Mouse (Mus musculus) hindbrain, embryonic 16.5 days (tissue): ENCODE measurements around the gene Apbb2. TPM values are rescaled to one million over a fixed set of nuclear protein-coding genes. Genes with fewer than 3 reads are reported as not detected.

Source experiments
- ATAC-seq: fragments of 200-750 bp; cut with Nextera tagmentation; 2 replicates; pipeline ENCODE4 v1.8.0; 2017; ENCODE audit warnings: moderate TSS enrichment, moderate library complexity
- H3K27ac ChIP-seq: fragments of 300-500 bp; sonication (generic); 2 replicates; pipeline ENCODE4 v1.5.1; 2014; ENCODE audit warnings: low read depth, mild to moderate bottlenecking, control low read depth, low read length, moderate library complexity
- H3K27me3 ChIP-seq: fragments of 300-500 bp; sonication (generic); replicated peaks from 2 replicates; pipeline ENCODE4 v1.6.1; 2014; ENCODE audit warnings: low read length; ENCODE audit not compliant: control insufficient read depth, insufficient read depth
- H3K36me3 ChIP-seq: fragments of 300-500 bp; sonication (generic); 2 replicates; pipeline ENCODE4 v1.6.1; 2014; ENCODE audit warnings: mild to moderate bottlenecking, low read length, moderate library complexity, mixed read lengths; ENCODE audit not compliant: control insufficient read depth, insufficient read depth
- H3K4me1 ChIP-seq: fragments of 300-500 bp; sonication (generic); 2 replicates; pipeline ENCODE4 v1.6.1; 2014; ENCODE audit warnings: low read depth, low read length; ENCODE audit not compliant: control insufficient read depth, insufficient read depth
- H3K4me2 ChIP-seq: fragments of 300-500 bp; sonication (generic); 2 replicates; pipeline ENCODE4 v1.6.1; 2014; ENCODE audit warnings: mild to moderate bottlenecking, low read length, control low read depth, moderate library complexity
- H3K4me3 ChIP-seq: fragments of 300-500 bp; sonication (generic); 2 replicates; pipeline ENCODE4 v1.5.1; 2014; ENCODE audit warnings: mild to moderate bottlenecking, low read length, control low read depth, moderate library complexity
- H3K9ac ChIP-seq: fragments of 300-500 bp; sonication (generic); 2 replicates; pipeline ENCODE4 v1.6.1; 2014; ENCODE audit warnings: low read depth, mild to moderate bottlenecking, control low read depth, low read length, moderate library complexity
- H3K9me3 ChIP-seq: fragments of 300-500 bp; sonication (generic); 2 replicates; pipeline ENCODE4 v1.6.1; 2014; ENCODE audit warnings: mild to moderate bottlenecking, low read length, moderate library complexity; ENCODE audit not compliant: control insufficient read depth
- WGBS: fragments of 180-500 bp; shearing (Covaris S2); extraction: QIAGEN DNeasy Blood & Tissue Kit; methylation state at CpG from one replicate; pipeline ENCODE4 v1.1.7; 2014; 5-methylcytosine and 5-hydroxymethylcytosine counted together
- polyA plus RNA-seq: library from polyadenylated mRNA; unstranded; fragments of >200 nt; fragmentation: Nextera tagmentation; extraction: Ambion mirVana; gene quantifications from 2 replicates; pipeline ENCODE4 v1.2.1, GENCODE M21; 2015

Apbb2 gene
- polyA plus RNA-seq, 1 experiment from 2014 or later = 97.0 TPM

GRCm38 (mm10) chr5:66550292-66550691 is 68.3 kb downstream of the Apbb2 start:
- ATAC-seq = no peak
- H3K9ac ChIP-seq = no peak overlapping the region
- H3K27me3 ChIP-seq = no peaks in the 10 kb centered on the region
- H3K36me3 ChIP-seq = no peaks in the 10 kb centered on the region
- H3K4me2 ChIP-seq = no peak overlapping the region
- H3K27ac ChIP-seq = no peak overlapping the region
- H3K4me1 ChIP-seq = peaks cover 9% of the 10 kb centered on the region
- H3K9me3 ChIP-seq = no peaks in the 10 kb centered on the region
- 90% methylated on average over 5 of the region's 5 CpGs for WGBS
- no peak overlapping the region for H3K4me3 ChIP-seq

GRCm38 (mm10) chr5:66549691-66550090 is 68.9 kb downstream of the Apbb2 start:
- 60% methylated on average over 1 of the region's 1 CpGs for WGBS
- Histone ChIP-seq H3K4me3 (no peak overlapping the region), H3K27me3 (no peaks in the 10 kb centered on the region), H3K4me2 (no peak overlapping the region), H3K9me3 (no peaks in the 10 kb centered on the region), H3K27ac (no peak overlapping the region), H3K4me1 (peaks cover 10% of the 10 kb centered on the region), H3K36me3 (no peaks in the 10 kb centered on the region), H3K9ac (no peak overlapping the region)
- no peak for ATAC-seq

GRCm38 (mm10) chr5:66546969-66547511 is 71.5 kb downstream of the Apbb2 start:
- no peaks in the 10 kb centered on the region for H3K27me3 ChIP-seq
- H3K4me1 ChIP-seq = peaks cover 10% of the 10 kb centered on the region
- no peak overlapping the region for H3K9ac ChIP-seq
- no peak overlapping the region for H3K4me3 ChIP-seq
- no peaks in the 10 kb centered on the region for H3K9me3 ChIP-seq
- H3K27ac ChIP-seq = peak overlapping the region; percentile 55; the same call in 1 of the 2 replicates
- H3K36me3 ChIP-seq = no peaks in the 10 kb centered on the region
- H3K4me2 ChIP-seq = no peak overlapping the region
- 62% methylated on average over 12 of the region's 12 CpGs for WGBS
- ATAC-seq = peak; percentile 44

GRCm38 (mm10) chr5:66545573-66546141 is 72.9 kb downstream of the Apbb2 start:
- peak; percentile 84 for ATAC-seq

GRCm38 (mm10) chr5:66543761-66544160 is 74.8 kb downstream of the Apbb2 start:
- no peaks in the 10 kb centered on the region for H3K36me3 ChIP-seq
- no peak overlapping the region for H3K9ac ChIP-seq
- ATAC-seq = no peak
- no peak overlapping the region for H3K4me3 ChIP-seq
- WGBS = 74% methylated on average over 6 of the region's 6 CpGs
- H3K27me3 ChIP-seq = no peaks in the 10 kb centered on the region
- H3K4me2 ChIP-seq = no peak overlapping the region
- H3K27ac ChIP-seq = no peak overlapping the region
- H3K4me1 ChIP-seq = peaks cover 10% of the 10 kb centered on the region
- H3K9me3 ChIP-seq = no peaks in the 10 kb centered on the region

More at GRCm38 (mm10) chr5:66545573-66546141, 72.9 kb downstream of the Apbb2 start:
- no peaks in the 10 kb centered on the region for H3K27me3 ChIP-seq
- H3K27ac ChIP-seq = peak overlapping the region; percentile 69
- H3K36me3 ChIP-seq = no peaks in the 10 kb centered on the region
- peak overlapping the region; percentile 39; the same call in 1 of the 2 replicates for H3K9ac ChIP-seq
- H3K4me2 ChIP-seq = peak overlapping the region; percentile 41
- H3K9me3 ChIP-seq = no peaks in the 10 kb centered on the region
- no peak overlapping the region for H3K4me3 ChIP-seq
- 12% methylated on average over 10 of the region's 10 CpGs for WGBS
- H3K4me1 ChIP-seq = peaks cover 10% of the 10 kb centered on the region

- Histone ChIP-seq H3K27ac (no peak overlapping the region), H3K27me3 (no peaks in the 10 kb centered on the region), H3K4me3 (no peak overlapping the region), H3K9ac (no peak overlapping the region), H3K4me2 (no peak overlapping the region), H3K36me3 (no peaks in the 10 kb centered on the region), H3K9me3 (no peaks in the 10 kb centered on the region), H3K4me1 (peaks cover 10% of the 10 kb centered on the region)
- WGBS = 84% methylated on average over 6 of the region's 6 CpGs
- ATAC-seq = no peak
Measured at GRCm38 (mm10) chr5:66543344-66543743, 75.2 kb downstream of the Apbb2 start.

GRCm38 (mm10) chr5:66542521-66542920 is 76.1 kb downstream of the Apbb2 start:
- 90% methylated on average over 4 of the region's 4 CpGs for WGBS
- no peak overlapping the region for H3K9ac ChIP-seq
- no peaks in the 10 kb centered on the region for H3K36me3 ChIP-seq
- H3K27ac ChIP-seq = no peak overlapping the region
- H3K9me3 ChIP-seq = no peaks in the 10 kb centered on the region
- H3K4me1 ChIP-seq = peaks cover 10% of the 10 kb centered on the region
- no peak overlapping the region for H3K4me3 ChIP-seq
- H3K4me2 ChIP-seq = no peak overlapping the region
- no peaks in the 10 kb centered on the region for H3K27me3 ChIP-seq
- no peak for ATAC-seq

- H3K27me3 ChIP-seq = no peaks in the 10 kb centered on the region
- no peaks in the 10 kb centered on the region for H3K36me3 ChIP-seq
- no peak for ATAC-seq
- no peak overlapping the region for H3K9ac ChIP-seq
- H3K4me3 ChIP-seq = no peak overlapping the region
- H3K27ac ChIP-seq = no peak overlapping the region
- H3K4me2 ChIP-seq = no peak overlapping the region
- WGBS = 77% methylated on average over 4 of the region's 4 CpGs
- peaks cover 10% of the 10 kb centered on the region for H3K4me1 ChIP-seq
- no peaks in the 10 kb centered on the region for H3K9me3 ChIP-seq
Measured at GRCm38 (mm10) chr5:66541385-66541784, 77.2 kb downstream of the Apbb2 start.

- H3K36me3 ChIP-seq = no peaks in the 10 kb centered on the region
- no peak for ATAC-seq
- no peak overlapping the region for H3K27ac ChIP-seq
- H3K4me2 ChIP-seq = no peak overlapping the region
- no peaks in the 10 kb centered on the region for H3K9me3 ChIP-seq
- H3K9ac ChIP-seq = no peak overlapping the region
- no peak overlapping the region for H3K4me3 ChIP-seq
- H3K27me3 ChIP-seq = no peaks in the 10 kb centered on the region
- WGBS = 100% methylated on average over 4 of the region's 4 CpGs
- peaks cover 6% of the 10 kb centered on the region for H3K4me1 ChIP-seq
Measured at GRCm38 (mm10) chr5:66540246-66540645, 78.3 kb downstream of the Apbb2 start.
